Mouse (Mus musculus): Measurements from ENCODE around the gene Stum. TPM values are rescaled to one million over a fixed set of nuclear protein-coding genes. Genes with fewer than 3 reads are reported as not detected.

Stum gene
- polyA plus RNA-seq, 1 experiment = not detected

GRCm38 (mm10) chr1:180518412-180518811, 35.1 kb upstream of the Stum start:
- no peak for TF ChIP-seq POLR2A (IDR thresholded peaks at IDR 0.05; ENCODE audit: borderline replicate concordance, low read depth, low read length)
- no peak for TF ChIP-seq CTCF (IDR thresholded peaks at IDR 0.05; ENCODE audit: low read depth, low read length)
- Histone ChIP-seq H3K4me1 (ENCODE audit: control insufficient read depth, insufficient read depth, low read length) (peaks cover 12% of the 10 kb centered on the region), H3K4me3 (ENCODE audit: insufficient read depth, low read length) (no peak overlapping the region), H3K27ac (ENCODE audit: insufficient read depth, low read depth, low read length) (no peak overlapping the region)

- Histone ChIP-seq H3K4me1 (ENCODE audit: control insufficient read depth, insufficient read depth, low read length) (peaks cover 12% of the 10 kb centered on the region), H3K27ac (ENCODE audit: insufficient read depth, low read depth, low read length) (no peak overlapping the region), H3K4me3 (ENCODE audit: insufficient read depth, low read length) (no peak overlapping the region)
- TF ChIP-seq CTCF (IDR thresholded peaks at IDR 0.05; ENCODE audit: low read depth, low read length) = no peak
- no peak for TF ChIP-seq POLR2A (IDR thresholded peaks at IDR 0.05; ENCODE audit: borderline replicate concordance, low read depth, low read length)
Measured at GRCm38 (mm10) chr1:180517390-180518054, 34.2 kb upstream of the Stum start.

DNA sequence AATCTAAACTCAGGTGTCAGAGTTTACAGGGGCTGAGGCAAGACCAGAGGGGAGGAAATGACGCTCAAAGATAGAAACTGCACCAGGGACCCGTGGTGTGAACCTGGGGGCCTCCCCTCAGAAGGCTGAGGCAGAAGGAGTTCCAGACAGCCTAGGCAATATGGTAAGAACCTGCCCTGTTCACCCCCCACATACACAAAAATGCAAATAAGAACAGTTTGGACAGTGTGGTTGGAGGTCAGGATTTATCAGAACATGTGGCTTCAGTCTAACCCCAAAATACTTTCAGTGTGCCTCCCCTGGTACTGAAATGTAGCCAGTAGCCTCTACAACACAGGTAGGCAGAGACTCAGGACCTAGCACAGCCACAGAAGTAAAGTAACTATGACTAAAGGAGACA, 30.8 kb upstream of the Stum start:
- Histone ChIP-seq H3K4me3 (ENCODE audit: insufficient read depth, low read length) (no peak overlapping the region), H3K4me1 (ENCODE audit: control insufficient read depth, insufficient read depth, low read length) (peaks cover 5% of the 10 kb centered on the region), H3K27ac (ENCODE audit: insufficient read depth, low read depth, low read length) (no peak overlapping the region)
- TF ChIP-seq CTCF (IDR thresholded peaks at IDR 0.05; ENCODE audit: low read depth, low read length) (no peak), POLR2A (IDR thresholded peaks at IDR 0.05; ENCODE audit: borderline replicate concordance, low read depth, low read length) (no peak)

DNA sequence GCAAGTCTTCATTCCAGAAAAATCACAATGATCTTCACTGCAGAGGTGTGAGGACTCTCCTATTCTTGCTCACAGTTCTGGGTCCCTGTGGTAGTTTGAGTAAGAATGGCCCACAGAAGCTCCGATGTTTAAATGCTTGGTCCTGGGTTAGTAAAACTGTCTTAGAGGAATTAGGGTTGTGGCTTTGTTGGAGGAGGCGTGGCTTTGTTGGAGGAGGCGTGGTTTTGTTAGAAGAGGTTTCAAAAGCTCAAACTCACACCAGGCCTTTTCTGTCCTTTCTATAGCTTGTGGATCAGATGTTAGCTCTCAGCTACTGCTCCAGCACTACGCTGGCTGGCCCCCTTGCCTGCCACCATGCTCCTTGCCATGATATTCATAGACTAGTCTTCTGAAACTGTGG, 27.6 kb upstream of the Stum start:
- TF ChIP-seq CTCF (IDR thresholded peaks at IDR 0.05; ENCODE audit: low read depth, low read length) (no peak), POLR2A (IDR thresholded peaks at IDR 0.05; ENCODE audit: borderline replicate concordance, low read depth, low read length) (no peak)

GRCm38 (mm10) chr1:180510442-180510841, 27.1 kb upstream of the Stum start:
- Histone ChIP-seq H3K27ac (ENCODE audit: insufficient read depth, low read depth, low read length) (no peak overlapping the region), H3K4me3 (ENCODE audit: insufficient read depth, low read length) (no peak overlapping the region), H3K4me1 (ENCODE audit: control insufficient read depth, insufficient read depth, low read length) (peaks cover 9% of the 10 kb centered on the region)
- no peak for TF ChIP-seq POLR2A (IDR thresholded peaks at IDR 0.05; ENCODE audit: borderline replicate concordance, low read depth, low read length)
- TF ChIP-seq CTCF (IDR thresholded peaks at IDR 0.05; ENCODE audit: low read depth, low read length) = no peak

More for the DNA sequence above, 27.6 kb upstream of the Stum start:
- H3K4me3 ChIP-seq (ENCODE audit: insufficient read depth, low read length) = no peak overlapping the region
- H3K4me1 ChIP-seq (ENCODE audit: control insufficient read depth, insufficient read depth, low read length) = peaks cover 9% of the 10 kb centered on the region
- H3K27ac ChIP-seq (ENCODE audit: insufficient read depth, low read depth, low read length) = no peak overlapping the region

GRCm38 (mm10) chr1:180508662-180509061, 25.4 kb upstream of the Stum start:
- Histone ChIP-seq H3K27ac (ENCODE audit: insufficient read depth, low read depth, low read length) (no peak overlapping the region), H3K4me1 (ENCODE audit: control insufficient read depth, insufficient read depth, low read length) (peaks cover 9% of the 10 kb centered on the region), H3K4me3 (ENCODE audit: insufficient read depth, low read length) (no peak overlapping the region)
- TF ChIP-seq POLR2A (IDR thresholded peaks at IDR 0.05; ENCODE audit: borderline replicate concordance, low read depth, low read length) = no peak
- no peak for TF ChIP-seq CTCF (IDR thresholded peaks at IDR 0.05; ENCODE audit: low read depth, low read length)

GRCm38 (mm10) chr1:180507291-180507791, 24.0 kb upstream of the Stum start:
- TF ChIP-seq POLR2A (IDR thresholded peaks at IDR 0.05; ENCODE audit: borderline replicate concordance, low read depth, low read length) = no peak
- TF ChIP-seq CTCF (IDR thresholded peaks at IDR 0.05; ENCODE audit: low read depth, low read length) = no peak
- H3K4me1 ChIP-seq (ENCODE audit: control insufficient read depth, insufficient read depth, low read length) = peaks cover 9% of the 10 kb centered on the region
- no peak overlapping the region for H3K27ac ChIP-seq (ENCODE audit: insufficient read depth, low read depth, low read length)
- no peak overlapping the region for H3K4me3 ChIP-seq (ENCODE audit: insufficient read depth, low read length)

GRCm38 (mm10) chr1:180506341-180506740, 23.0 kb upstream of the Stum start:
- Histone ChIP-seq H3K4me1 (ENCODE audit: control insufficient read depth, insufficient read depth, low read length) (peaks cover 9% of the 10 kb centered on the region), H3K4me3 (ENCODE audit: insufficient read depth, low read length) (no peak overlapping the region), H3K27ac (ENCODE audit: insufficient read depth, low read depth, low read length) (no peak overlapping the region)
- TF ChIP-seq CTCF (IDR thresholded peaks at IDR 0.05; ENCODE audit: low read depth, low read length) (no peak), POLR2A (IDR thresholded peaks at IDR 0.05; ENCODE audit: borderline replicate concordance, low read depth, low read length) (no peak)

DNA sequence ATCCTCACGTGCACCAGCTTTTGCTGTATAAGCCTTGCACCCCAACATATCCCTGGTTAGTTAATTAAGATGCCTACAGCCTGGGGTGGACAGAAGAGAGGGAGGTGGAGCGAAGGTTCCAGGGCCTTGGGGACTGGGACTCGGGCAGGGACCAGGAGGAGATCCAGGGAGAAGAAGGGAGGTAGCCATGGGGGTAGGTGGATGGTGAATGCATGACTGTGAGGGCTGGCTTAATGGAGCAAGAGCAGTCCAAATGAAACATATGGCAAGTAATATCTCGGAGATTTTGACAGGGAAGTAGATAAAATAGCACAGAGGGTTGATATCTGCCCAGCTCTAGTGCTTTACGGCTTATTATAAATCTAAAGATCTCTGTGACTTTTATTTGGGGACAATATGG, 21.6 kb upstream of the Stum start:
- H3K4me1 ChIP-seq (ENCODE audit: control insufficient read depth, insufficient read depth, low read length) = peaks cover 9% of the 10 kb centered on the region
- no peak overlapping the region for H3K27ac ChIP-seq (ENCODE audit: insufficient read depth, low read depth, low read length)
- H3K4me3 ChIP-seq (ENCODE audit: insufficient read depth, low read length) = no peak overlapping the region
- TF ChIP-seq CTCF (IDR thresholded peaks at IDR 0.05; ENCODE audit: low read depth, low read length) (no peak), POLR2A (IDR thresholded peaks at IDR 0.05; ENCODE audit: borderline replicate concordance, low read depth, low read length) (no peak)

DNA sequence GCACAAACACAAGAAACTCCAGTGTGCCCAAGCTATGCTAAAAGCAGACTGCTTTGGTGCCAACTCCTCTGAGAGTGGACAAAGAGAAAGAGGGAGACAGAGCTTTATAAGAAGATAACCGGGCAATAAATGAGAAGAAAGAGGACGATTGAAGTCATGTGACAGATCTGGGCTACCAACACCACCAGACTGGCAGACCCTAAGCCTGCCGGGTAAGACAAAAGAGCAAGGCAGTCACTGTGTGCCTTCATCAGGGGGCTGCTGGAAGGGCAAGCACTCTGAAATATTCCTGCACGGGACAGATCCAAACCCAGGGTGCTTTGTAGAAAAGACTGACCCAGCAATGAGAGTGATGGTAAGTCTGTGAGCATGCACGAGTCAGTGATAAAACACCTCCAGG, 20.2 kb upstream of the Stum start:
- no peak overlapping the region for H3K4me3 ChIP-seq (ENCODE audit: insufficient read depth, low read length)
- TF ChIP-seq POLR2A (IDR thresholded peaks at IDR 0.05; ENCODE audit: borderline replicate concordance, low read depth, low read length) = no peak
- no peak for TF ChIP-seq CTCF (IDR thresholded peaks at IDR 0.05; ENCODE audit: low read depth, low read length)
- H3K27ac ChIP-seq (ENCODE audit: insufficient read depth, low read depth, low read length) = no peak overlapping the region
- peaks cover 8% of the 10 kb centered on the region for H3K4me1 ChIP-seq (ENCODE audit: control insufficient read depth, insufficient read depth, low read length)

All from bone marrow macrophage, adult 2 months (primary cell).